Mouse (Mus musculus) heart, embryonic 16.5 days (tissue): Measurements from ENCODE around the gene Cdc45. TPM values are rescaled to one million over a fixed set of nuclear protein-coding genes. Genes with fewer than 3 reads are reported as not detected.

Experiments used
- ATAC-seq: fragments of 200-750 bp; cut with Nextera tagmentation; replicated peaks from 2 replicates; pipeline ENCODE4 v1.8.0; 2017; ENCODE audit warnings: moderate number of reproducible peaks; ENCODE audit not compliant: insufficient read depth, low FRiP score; ENCODE audit errors: extremely low read depth
- H3K27ac ChIP-seq: fragments of 300-500 bp; sonication (generic); 2 replicates; pipeline ENCODE4 v1.5.1; 2014; ENCODE audit warnings: mild to moderate bottlenecking, low read length, control low read depth, moderate library complexity
- H3K27me3 ChIP-seq: fragments of 300-500 bp; sonication (generic); 2 replicates; pipeline ENCODE4 v1.6.1; 2014; ENCODE audit warnings: low read length, mixed read lengths; ENCODE audit not compliant: control insufficient read depth, insufficient read depth
- H3K36me3 ChIP-seq: fragments of 300-500 bp; sonication (generic); 2 replicates; pipeline ENCODE4 v1.6.1; 2014; ENCODE audit not compliant: control insufficient read depth, insufficient read depth
- H3K4me1 ChIP-seq: fragments of 300-500 bp; sonication (generic); 2 replicates; pipeline ENCODE4 v1.6.1; 2014; ENCODE audit warnings: low read length, mixed read lengths; ENCODE audit not compliant: control insufficient read depth, insufficient read depth
- H3K4me2 ChIP-seq: fragments of 300-500 bp; sonication (generic); 2 replicates; pipeline ENCODE4 v1.6.1; 2014; ENCODE audit warnings: low read depth, mild to moderate bottlenecking, control low read depth, low read length
- H3K4me3 ChIP-seq: fragments of 300-500 bp; sonication (generic); 2 replicates; pipeline ENCODE4 v1.5.1; 2014; ENCODE audit warnings: mild to moderate bottlenecking, control low read depth, low read length
- H3K9ac ChIP-seq: fragments of 300-500 bp; sonication (generic); 2 replicates; pipeline ENCODE4 v1.6.1; 2014; ENCODE audit warnings: low read length, control low read depth
- H3K9me3 ChIP-seq: fragments of 300-500 bp; sonication (generic); replicated peaks from 2 replicates; pipeline ENCODE4 v1.6.1; 2016; ENCODE audit warnings: low read length; ENCODE audit not compliant: control insufficient read depth
- WGBS: fragments of 180-500 bp; shearing (Covaris S2); extraction: QIAGEN DNeasy Blood & Tissue Kit; methylation state at CpG from one replicate; pipeline ENCODE4 v1.1.7; 2014; 5-methylcytosine and 5-hydroxymethylcytosine counted together
- polyA plus RNA-seq: library from polyadenylated mRNA; unstranded; fragments of >200 nt; fragmentation: Nextera tagmentation; extraction: Ambion mirVana; gene quantifications from 2 replicates; pipeline ENCODE4 v1.2.1, GENCODE M21; 2015

Cdc45 gene
- polyA plus RNA-seq, 1 experiment from 2014 or later, result 39.2 TPM

DNA sequence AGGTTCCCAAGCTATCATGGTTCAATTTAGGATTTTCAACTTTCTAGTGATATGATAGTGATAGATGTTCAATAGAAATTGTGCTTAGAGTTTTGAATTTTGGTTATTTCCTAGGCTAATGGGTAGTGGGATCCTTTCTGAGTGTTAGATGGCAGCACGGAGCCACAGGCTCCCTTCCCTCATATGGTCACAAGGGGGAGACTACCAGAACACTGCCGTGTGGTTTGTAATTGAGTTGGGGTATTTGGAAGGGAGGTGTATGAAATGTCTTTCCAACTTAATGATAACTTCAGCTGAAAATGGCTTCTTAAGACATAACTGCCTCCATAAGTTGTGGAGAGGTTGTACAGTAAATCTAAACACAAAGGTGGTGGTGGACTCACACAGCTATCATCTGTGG lies 21.7 kb upstream of the Cdc45 start:
- Histone ChIP-seq H3K4me1 (peaks cover 4% of the 10 kb centered on the region; the same call in 1 of the 2 replicates), H3K9ac (no peak overlapping the region), H3K9me3 (no peaks in the 10 kb centered on the region), H3K27me3 (no peaks in the 10 kb centered on the region), H3K36me3 (peaks cover 31% of the 10 kb centered on the region), H3K27ac (no peak overlapping the region), H3K4me3 (no peak overlapping the region), H3K4me2 (no peak overlapping the region)
- WGBS, result 67% methylated on average over 2 of the region's 2 CpGs
- no peak for ATAC-seq

GRCm38 (mm10) chr16:18829102-18829501 lies 17.3 kb upstream of the Cdc45 start:
- no peak overlapping the region for H3K9ac ChIP-seq
- no peaks in the 10 kb centered on the region for H3K9me3 ChIP-seq
- no peak overlapping the region for H3K27ac ChIP-seq
- peaks cover 62% of the 10 kb centered on the region for H3K36me3 ChIP-seq
- H3K27me3 ChIP-seq, result no peaks in the 10 kb centered on the region
- H3K4me3 ChIP-seq, result no peak overlapping the region
- no peak overlapping the region for H3K4me2 ChIP-seq
- WGBS, result 62% methylated on average over 6 of the region's 6 CpGs
- no peak for ATAC-seq
- H3K4me1 ChIP-seq, result no peaks in the 10 kb centered on the region

- Histone ChIP-seq H3K36me3 (peaks cover 58% of the 10 kb centered on the region), H3K4me1 (no peaks in the 10 kb centered on the region), H3K4me3 (no peak overlapping the region), H3K9ac (no peak overlapping the region), H3K27me3 (no peaks in the 10 kb centered on the region), H3K9me3 (no peaks in the 10 kb centered on the region), H3K27ac (no peak overlapping the region), H3K4me2 (no peak overlapping the region)
- 91% methylated on average over 3 of the region's 3 CpGs for WGBS
- no peak for ATAC-seq
Measured at GRCm38 (mm10) chr16:18828630-18829029, 16.8 kb upstream of the Cdc45 start.

- Histone ChIP-seq H3K4me1 (no peaks in the 10 kb centered on the region), H3K9me3 (no peaks in the 10 kb centered on the region), H3K27me3 (no peaks in the 10 kb centered on the region), H3K9ac (no peak overlapping the region), H3K4me3 (no peak overlapping the region), H3K36me3 (peaks cover 83% of the 10 kb centered on the region), H3K27ac (no peak overlapping the region), H3K4me2 (no peak overlapping the region)
- no peak for ATAC-seq
- 85% methylated on average over 4 of the region's 4 CpGs for WGBS
Measured at GRCm38 (mm10) chr16:18822925-18823324, 11.1 kb upstream of the Cdc45 start.

GRCm38 (mm10) chr16:18822356-18822755 lies 10.6 kb upstream of the Cdc45 start:
- Histone ChIP-seq H3K4me2 (no peak overlapping the region), H3K36me3 (peaks cover 81% of the 10 kb centered on the region), H3K9ac (no peak overlapping the region), H3K4me1 (no peaks in the 10 kb centered on the region), H3K4me3 (no peak overlapping the region), H3K9me3 (no peaks in the 10 kb centered on the region), H3K27me3 (no peaks in the 10 kb centered on the region), H3K27ac (no peak overlapping the region)
- ATAC-seq, result no peak
- WGBS, result 87% methylated on average over 1 of the region's 1 CpGs

GRCm38 (mm10) chr16:18812385-18812910 lies 661 bp upstream of the Cdc45 start:
- no peaks in the 10 kb centered on the region for H3K27me3 ChIP-seq
- H3K4me1 ChIP-seq, result peaks cover 16% of the 10 kb centered on the region
- peak; percentile 8; the same call in 1 of the 2 replicates for ATAC-seq
- peak overlapping the region; percentile 75 for H3K27ac ChIP-seq
- peaks cover 32% of the 10 kb centered on the region for H3K36me3 ChIP-seq
- H3K9ac ChIP-seq, result peak overlapping the region; percentile 83
- H3K9me3 ChIP-seq, result no peaks in the 10 kb centered on the region
- WGBS, result 2% methylated on average over 31 of the region's 31 CpGs
- peak overlapping the region; percentile 95 for H3K4me2 ChIP-seq
- peak overlapping the region; percentile 68 for H3K4me3 ChIP-seq

GRCm38 (mm10) chr16:18811032-18811431 lies 755 bp downstream of the Cdc45 start:
- Histone ChIP-seq H3K4me1 (peaks cover 16% of the 10 kb centered on the region), H3K36me3 (peaks cover 34% of the 10 kb centered on the region), H3K9me3 (no peaks in the 10 kb centered on the region), H3K4me2 (peak overlapping the region; percentile 95), H3K4me3 (peak overlapping the region; percentile 68), H3K27ac (peak overlapping the region; percentile 25; the same call in 1 of the 2 replicates), H3K27me3 (no peaks in the 10 kb centered on the region), H3K9ac (peak overlapping the region; percentile 83)
- peak; percentile 12; the same call in 1 of the 2 replicates for ATAC-seq
- WGBS, result 3% methylated on average over 5 of the region's 5 CpGs

DNA sequence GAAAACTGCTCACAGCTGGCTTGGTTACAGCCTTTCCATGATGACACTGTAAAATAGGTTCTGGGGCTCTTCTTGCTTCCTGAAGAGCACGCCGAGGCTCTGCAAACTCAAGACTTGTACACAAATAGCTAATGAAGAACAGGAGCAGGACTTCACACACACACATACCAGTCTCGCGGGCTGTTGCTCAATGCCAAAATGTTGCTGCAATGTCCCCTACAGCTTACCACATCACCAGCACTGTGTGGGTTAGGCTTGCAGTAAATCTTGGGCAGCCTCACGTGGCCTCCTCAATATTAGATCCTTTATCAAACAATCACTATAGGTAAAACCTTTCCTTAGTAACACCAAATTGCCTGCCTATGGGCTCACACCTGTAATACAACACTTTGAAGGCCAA lies 2.8 kb downstream of the Cdc45 start:
- ATAC-seq, result no peak
- H3K27me3 ChIP-seq, result no peaks in the 10 kb centered on the region
- H3K4me2 ChIP-seq, result no peak overlapping the region
- H3K9me3 ChIP-seq, result no peaks in the 10 kb centered on the region
- no peak overlapping the region for H3K4me3 ChIP-seq
- no peak overlapping the region for H3K9ac ChIP-seq
- H3K27ac ChIP-seq, result no peak overlapping the region
- peaks cover 36% of the 10 kb centered on the region for H3K36me3 ChIP-seq
- 90% methylated on average over 5 of the region's 5 CpGs for WGBS
- H3K4me1 ChIP-seq, result peaks cover 16% of the 10 kb centered on the region

DNA sequence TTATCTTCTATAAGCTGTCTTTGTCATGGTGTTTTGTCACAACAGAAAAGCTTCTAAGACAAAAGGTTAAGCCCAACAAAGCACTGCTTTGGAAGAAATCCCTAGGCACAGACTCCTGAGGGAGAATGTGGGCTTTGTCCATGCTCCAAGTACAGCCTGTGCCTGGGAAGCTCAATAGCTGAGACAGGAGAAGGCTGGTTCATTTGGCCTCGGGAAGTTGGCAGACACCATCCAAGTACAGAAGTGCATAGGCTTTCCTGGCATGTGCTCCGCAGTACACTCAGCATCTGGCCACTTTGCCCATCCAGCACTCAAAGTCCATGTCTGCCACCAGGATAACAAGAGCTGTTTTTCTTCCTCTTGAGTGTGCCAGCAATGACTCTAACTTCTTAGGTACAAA lies 6.0 kb downstream of the Cdc45 start:
- no peak overlapping the region for H3K4me2 ChIP-seq
- WGBS, result 87% methylated on average over 2 of the region's 2 CpGs
- no peaks in the 10 kb centered on the region for H3K27me3 ChIP-seq
- no peaks in the 10 kb centered on the region for H3K9me3 ChIP-seq
- no peak overlapping the region for H3K4me3 ChIP-seq
- H3K9ac ChIP-seq, result no peak overlapping the region
- H3K27ac ChIP-seq, result no peak overlapping the region
- peaks cover under 1% of the 10 kb centered on the region; the same call in 1 of the 2 replicates for H3K4me1 ChIP-seq
- H3K36me3 ChIP-seq, result peaks cover 47% of the 10 kb centered on the region
- ATAC-seq, result no peak
